Mouse (Mus musculus): ENCODE results near the gene Bysl.
"Not testable (repeated sequence)": the region's sequence is repeated elsewhere in the genome, so short reads cannot be mapped to it uniquely, and the experiment has no call there.

The Bysl gene

GRCm38 (mm10) chr17:47622912-47623554 is 11.7 kb upstream of the Bysl start:
- DNase-seq (ENCODE audit: extremely low read depth, insufficient read length, low spot score), result no peak

- DNase-seq (ENCODE audit: extremely low read depth, insufficient read length, low spot score), result no peak
These were observed 7.4 kb upstream of the Bysl start for GRCm38 (mm10) chr17:47618556-47619311.

- DNase-seq (ENCODE audit: extremely low read depth, insufficient read length, low spot score), result no peak
These were observed 6.5 kb upstream of the Bysl start for GRCm38 (mm10) chr17:47617605-47618307.

GRCm38 (mm10) chr17:47616652-47617051 is 5.4 kb upstream of the Bysl start:
- DNase-seq (ENCODE audit: extremely low read depth, insufficient read length, low spot score), result no peak

GRCm38 (mm10) chr17:47616119-47616518 is 4.8 kb upstream of the Bysl start:
- no peak for DNase-seq (ENCODE audit: extremely low read depth, insufficient read length, low spot score)

GRCm38 (mm10) chr17:47614018-47614417 is 2.7 kb upstream of the Bysl start:
- DNase-seq (ENCODE audit: extremely low read depth, insufficient read length, low spot score), result no peak

- DNase-seq (ENCODE audit: extremely low read depth, insufficient read length, low spot score), result no peak
These were observed 330 bp upstream of the Bysl start for GRCm38 (mm10) chr17:47611661-47611982.

- DNase-seq (ENCODE audit: extremely low read depth, insufficient read length, low spot score), result no peak
These were observed 2.1 kb downstream of the Bysl start for GRCm38 (mm10) chr17:47609182-47609581.

- no peak for DNase-seq (ENCODE audit: extremely low read depth, insufficient read length, low spot score)
These were observed 5.1 kb downstream of the Bysl start for GRCm38 (mm10) chr17:47606220-47606619.

- DNase-seq (ENCODE audit: extremely low read depth, insufficient read length, low spot score), result no peak
These were observed 9.0 kb downstream of the Bysl start for GRCm38 (mm10) chr17:47602289-47602688.

GRCm38 (mm10) chr17:47601389-47601755 is 9.9 kb downstream of the Bysl start:
- DNase-seq (ENCODE audit: extremely low read depth, insufficient read length, low spot score), result no peak

- no peak for DNase-seq (ENCODE audit: extremely low read depth, insufficient read length, low spot score)
These were observed 10.5 kb downstream of the Bysl start for GRCm38 (mm10) chr17:47600601-47601388.

- DNase-seq (ENCODE audit: extremely low read depth, insufficient read length, low spot score), result no peak
These were observed 11.6 kb downstream of the Bysl start for GRCm38 (mm10) chr17:47599511-47600297.

- DNase-seq (ENCODE audit: extremely low read depth, insufficient read length, low spot score), result not testable (repeated sequence)
These were observed 12.6 kb downstream of the Bysl start for GRCm38 (mm10) chr17:47598580-47599304.

GRCm38 (mm10) chr17:47597838-47598579 is 13.3 kb downstream of the Bysl start:
- no peak for DNase-seq (ENCODE audit: extremely low read depth, insufficient read length, low spot score)

- no peak for DNase-seq (ENCODE audit: extremely low read depth, insufficient read length, low spot score)
These were observed 14.0 kb downstream of the Bysl start for GRCm38 (mm10) chr17:47597261-47597660.

GRCm38 (mm10) chr17:47596839-47597164 is 14.5 kb downstream of the Bysl start:
- no peak for DNase-seq (ENCODE audit: extremely low read depth, insufficient read length, low spot score)

GRCm38 (mm10) chr17:47596162-47596838 is 15.0 kb downstream of the Bysl start:
- DNase-seq (ENCODE audit: extremely low read depth, insufficient read length, low spot score), result no peak
